Mouse (Mus musculus): ENCODE data around the gene Zmym1.
"Not testable (repeated sequence)": the region's sequence is repeated elsewhere in the genome, so short reads cannot be mapped to it uniquely, and the experiment has no call there.

The Zmym1 gene

DNA sequence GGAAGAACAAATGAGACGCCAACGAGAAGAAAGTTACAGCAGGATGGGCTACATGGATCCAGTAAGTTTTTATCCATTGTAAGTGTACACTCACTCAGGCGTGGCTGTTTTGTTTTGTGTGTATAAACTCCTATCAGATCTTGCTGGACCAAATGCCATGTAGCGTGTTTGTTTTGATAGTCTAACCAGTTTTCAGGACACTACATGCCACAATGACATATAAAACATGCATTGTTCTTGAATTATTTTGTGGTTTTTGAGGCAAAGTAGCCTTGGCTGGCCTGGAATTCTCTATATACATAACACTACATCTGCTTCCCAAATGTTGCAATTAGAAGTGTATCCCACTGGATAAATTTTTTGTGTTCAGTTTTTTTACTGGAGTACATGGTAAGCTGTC lies 34.1 kb downstream of the Zmym1 start:
- no peak for DNase-seq

DNA sequence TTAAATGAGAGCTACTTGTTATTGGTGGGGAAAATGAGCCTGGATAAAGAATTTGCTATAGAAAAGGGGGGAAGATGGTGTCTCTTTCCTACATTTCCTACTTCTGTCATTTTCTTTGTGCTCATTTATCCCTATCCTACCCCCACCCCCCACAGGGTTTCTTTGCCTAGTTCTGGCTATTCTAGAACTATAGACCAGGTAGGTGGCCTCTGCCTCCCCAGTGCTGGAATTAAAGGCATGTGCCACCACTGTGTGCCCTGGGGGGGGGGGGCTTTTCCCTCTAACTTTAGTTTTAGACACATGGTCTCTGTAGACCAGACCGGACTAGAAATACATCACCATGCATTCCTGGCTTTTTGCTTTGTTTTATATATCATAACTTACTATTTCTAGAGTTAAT lies 36.7 kb downstream of the Zmym1 start:
- DNase-seq: no peak

DNA sequence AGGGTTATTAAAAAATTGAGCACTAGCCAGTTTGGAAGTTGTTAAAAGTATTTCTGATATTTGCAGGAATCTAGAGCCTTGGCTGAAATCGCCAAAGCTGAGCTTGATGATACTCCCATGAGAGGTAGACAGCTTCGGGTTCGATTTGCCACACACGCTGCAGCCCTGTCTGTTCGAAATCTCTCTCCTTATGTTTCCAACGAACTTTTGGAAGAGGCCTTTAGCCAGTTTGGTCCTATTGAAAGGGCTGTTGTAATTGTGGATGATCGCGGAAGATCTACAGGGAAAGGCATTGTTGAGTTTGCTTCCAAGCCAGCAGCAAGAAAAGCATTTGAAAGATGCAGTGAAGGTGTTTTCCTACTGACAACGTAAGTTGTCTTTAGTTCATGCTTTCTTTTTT lies 37.8 kb downstream of the Zmym1 start:
- DNase-seq: no peak

DNA sequence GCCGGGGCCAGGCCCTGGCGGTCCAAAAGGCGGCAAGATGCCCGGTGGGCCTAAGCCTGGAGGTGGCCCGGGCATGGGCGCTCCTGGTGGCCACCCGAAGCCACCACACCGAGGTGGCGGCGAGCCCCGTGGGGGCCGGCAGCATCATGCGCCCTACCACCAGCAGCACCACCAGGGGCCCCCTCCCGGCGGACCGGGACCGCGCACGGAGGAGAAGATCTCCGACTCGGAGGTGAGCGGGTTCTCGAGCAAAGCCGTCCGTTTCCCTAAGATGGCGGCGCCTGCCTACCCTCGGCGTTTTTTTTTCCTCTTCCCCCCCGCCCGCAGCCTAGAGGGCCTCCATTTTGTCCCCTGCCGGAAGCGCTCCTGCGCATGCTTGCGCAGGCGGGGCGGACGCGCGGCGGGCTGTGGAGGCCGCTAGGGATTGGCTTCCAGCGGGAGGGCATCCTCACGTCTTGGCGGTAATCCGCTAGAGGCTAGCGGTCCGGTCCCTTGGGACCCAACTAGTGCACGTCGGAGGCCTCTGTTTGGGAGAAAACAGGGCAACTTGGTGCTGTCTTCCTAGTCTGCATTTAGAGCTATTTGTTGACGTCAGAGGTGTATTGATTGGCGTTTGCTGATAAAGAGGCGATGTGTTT lies 38.8 kb downstream of the Zmym1 start:
- peak; percentile 90 to 93 for DNase-seq

DNA sequence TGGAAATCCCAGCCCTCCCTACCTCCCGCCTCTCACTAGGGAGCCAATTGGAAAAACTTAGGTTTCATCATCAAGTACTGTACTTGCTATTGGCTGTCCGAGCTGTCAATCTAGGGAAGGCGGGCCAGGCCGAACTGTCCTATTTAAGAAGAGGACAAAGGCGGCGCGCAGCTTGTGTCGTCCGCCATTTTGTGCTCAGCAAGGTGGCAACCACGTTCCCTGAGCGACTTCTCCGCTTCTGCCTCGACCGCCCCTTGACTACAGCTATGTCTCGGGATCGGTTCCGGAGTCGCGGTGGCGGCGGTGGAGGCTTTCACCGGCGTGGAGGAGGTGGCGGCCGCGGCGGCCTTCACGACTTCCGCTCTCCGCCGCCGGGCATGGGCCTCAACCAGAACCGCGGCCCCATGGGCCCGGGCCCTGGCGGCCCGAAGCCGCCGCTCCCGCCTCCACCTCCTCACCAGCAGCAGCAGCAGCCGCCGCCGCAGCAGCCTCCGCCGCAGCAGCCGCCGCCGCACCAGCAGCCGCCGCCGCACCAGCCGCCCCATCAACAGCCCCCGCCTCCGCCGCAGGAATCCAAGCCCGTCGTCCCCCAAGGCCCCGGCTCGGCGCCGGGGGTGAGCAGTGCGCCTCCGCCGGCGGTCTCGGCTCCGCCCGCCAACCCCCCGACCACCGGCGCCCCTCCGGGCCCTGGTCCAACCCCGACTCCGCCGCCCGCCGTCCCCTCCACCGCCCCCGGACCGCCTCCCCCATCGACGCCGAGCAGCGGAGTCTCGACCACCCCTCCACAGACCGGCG lies 39.6 kb downstream of the Zmym1 start, which contains the start of gene Sfpq:
Gene Sfpq (plus strand): TSS at position 174 of the 795 bp plus-strand sequence.
- DNase-seq: peak; percentile 99

DNA sequence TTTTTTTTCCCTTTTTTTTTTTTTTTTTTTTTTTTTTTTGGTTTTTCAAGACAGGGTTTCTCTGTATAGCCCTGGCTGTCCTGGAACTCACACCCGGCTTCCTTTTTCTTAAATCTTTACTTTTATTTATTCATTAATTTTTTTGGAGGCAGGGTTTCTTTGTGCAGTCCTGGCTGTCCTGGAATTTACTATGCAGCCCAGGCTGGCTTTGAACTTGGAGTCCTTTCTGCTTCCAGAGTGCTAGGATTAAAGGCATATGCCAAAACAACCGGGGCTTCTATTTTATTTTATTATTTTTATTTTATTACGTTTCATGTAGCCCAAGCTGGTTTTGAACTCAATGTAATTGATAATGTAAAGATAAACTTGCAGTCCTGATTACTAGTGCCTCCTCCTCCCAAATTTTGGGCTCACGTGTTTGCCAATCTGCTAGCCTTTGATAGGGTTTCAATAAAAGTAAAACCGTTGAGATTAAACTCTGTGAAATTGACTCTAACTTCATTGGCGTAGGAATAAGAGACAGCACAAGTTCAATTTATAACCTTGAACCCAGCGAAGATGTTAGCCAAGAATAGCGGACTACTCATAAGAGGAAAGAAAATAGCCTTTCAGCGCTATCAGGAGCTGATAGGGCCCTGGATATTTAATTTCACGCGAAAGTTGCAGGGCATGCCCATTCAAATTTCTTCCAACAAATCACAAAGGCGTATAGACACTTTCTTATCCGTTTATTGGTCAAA lies 40.4 kb downstream of the Zmym1 start:
- DNase-seq: no peak

DNA sequence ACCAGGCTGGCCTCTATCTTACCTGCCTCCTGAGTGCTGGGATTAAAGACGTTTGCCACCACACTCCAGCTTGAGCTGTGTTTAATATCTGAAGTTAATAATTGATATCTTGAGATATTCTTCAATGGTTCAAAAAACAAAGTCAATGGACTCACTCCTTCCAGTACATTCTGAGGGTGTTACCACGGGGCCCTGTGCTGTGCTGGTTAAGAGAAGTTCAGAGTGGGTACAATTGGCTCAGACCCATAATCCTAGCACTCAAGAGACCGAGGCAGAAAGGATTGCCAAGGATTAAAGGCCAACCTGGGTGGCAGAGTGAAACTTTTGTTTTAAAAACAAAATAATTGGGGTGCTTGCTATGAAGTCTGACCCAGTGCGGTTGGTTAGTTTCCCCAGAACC lies 44.6 kb downstream of the Zmym1 start:
- no peak for DNase-seq

DNA sequence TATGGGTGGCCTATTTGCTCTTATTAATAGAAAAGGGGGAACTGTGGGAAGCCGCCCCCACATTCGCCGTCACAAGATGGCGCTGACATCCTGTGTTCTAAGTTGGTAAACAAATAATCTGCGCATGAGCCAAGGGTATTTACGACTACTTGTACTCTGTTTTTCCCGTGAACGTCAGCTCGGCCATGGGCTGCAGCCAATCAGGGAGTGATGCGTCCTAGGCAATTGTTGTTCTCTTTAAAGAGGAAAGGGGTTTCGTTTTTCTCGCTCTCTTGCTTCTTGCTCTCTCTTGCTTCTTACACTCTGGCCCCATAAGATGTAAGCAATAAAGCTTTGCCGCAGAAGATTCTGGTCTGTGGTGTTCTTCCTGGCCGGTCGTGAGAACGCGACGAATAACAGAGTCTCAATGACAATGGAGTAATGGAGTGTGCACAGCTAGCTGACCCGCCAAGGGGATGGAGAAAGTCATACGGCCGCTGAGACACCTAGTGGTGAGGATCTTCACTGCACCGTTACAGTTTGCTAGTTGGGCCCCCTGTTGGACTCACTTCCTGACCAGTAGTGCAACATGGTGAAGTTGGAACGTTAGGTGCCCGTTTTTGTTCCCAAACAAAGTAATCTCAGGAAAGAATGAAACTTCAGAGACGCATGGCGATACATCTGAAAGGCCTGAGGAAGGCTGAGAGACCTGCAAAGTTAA lies 45.5 kb downstream of the Zmym1 start:
- peak; percentile 83 to 87 for DNase-seq

DNA sequence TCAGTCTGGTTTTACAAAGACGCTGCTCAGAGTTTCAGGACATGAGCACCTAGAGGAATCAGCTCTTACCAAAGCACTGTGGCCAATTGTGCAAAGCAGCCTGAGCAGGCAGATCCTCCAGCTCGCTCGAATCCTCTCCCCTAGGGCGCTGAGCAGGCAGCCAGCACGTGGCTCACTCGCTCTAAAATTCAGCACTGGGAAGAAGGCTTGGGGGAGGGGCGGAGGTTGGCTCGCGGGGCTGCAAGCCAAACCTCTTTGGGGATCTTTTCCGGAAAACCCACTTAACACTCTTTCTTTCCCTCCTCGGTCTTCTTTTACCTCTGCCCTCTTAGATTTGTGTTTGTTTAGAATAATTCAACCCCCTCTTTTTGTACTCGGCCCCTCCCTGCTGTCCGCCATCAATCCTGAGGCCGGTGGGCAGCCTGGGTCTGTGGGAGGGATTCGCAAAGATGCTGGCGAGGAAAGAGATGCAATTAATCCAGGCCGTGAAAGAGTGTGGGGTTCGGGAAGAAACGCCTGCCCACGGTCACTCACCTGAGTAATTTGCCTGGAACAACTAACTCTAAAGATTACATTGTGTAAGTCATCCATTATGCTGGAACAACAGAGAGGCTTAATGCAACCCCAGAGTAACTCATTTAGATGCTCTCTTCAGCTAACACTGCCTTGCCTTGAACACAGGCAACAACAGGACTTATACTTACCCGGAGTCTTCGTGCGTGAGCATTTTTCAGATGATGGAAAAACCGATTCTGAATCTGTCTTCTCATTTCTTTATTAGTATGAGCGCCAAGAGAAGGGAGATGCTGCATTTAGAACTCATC lies 55.6 kb downstream of the Zmym1 start:
- peak; percentile 11 to 24 for DNase-seq

DNA sequence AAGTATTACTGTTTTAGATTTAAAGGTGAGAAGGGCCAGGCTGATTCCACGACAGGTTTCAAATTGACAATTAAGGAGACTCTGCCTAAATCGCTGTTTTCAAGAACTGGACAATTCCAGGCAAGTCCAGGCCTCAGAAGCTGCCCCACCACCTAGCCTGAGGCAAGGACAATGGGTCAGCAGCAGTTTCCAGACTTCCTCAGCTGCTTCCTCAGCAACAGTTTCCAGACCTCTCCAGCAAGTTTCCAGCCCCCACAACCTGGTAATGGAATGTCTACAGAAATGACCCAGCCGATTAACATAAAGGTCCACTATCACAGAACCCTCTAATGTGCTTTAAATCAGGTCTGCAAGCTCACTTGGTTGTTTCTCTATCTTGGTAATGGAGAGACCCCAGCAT lies 56.6 kb downstream of the Zmym1 start:
- DNase-seq: no peak

DNA sequence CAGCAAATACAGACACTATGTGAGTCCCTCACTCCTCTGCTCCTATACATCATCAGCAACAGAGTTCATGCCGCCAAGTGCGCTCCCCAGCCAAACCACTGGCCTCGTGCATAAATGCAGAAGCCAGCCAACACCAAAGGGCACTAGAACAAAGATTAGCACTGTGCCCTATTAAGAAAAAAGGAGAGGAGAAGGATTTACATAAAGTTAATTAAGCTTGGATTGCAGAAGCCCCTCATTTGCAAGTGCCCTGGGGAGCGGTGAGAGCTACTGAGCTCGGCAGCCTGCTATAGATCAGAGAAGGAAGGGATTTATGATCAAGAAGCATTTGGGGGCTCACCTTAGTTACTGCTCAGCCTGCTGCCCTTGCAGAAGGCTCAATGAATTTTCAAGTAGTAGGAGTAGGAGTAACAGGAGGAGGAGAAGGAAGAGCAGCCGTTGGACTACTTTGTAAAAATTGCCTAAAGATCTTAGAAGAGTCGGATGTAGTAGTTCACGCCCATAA lies 60.3 kb downstream of the Zmym1 start:
- no peak for DNase-seq

DNA sequence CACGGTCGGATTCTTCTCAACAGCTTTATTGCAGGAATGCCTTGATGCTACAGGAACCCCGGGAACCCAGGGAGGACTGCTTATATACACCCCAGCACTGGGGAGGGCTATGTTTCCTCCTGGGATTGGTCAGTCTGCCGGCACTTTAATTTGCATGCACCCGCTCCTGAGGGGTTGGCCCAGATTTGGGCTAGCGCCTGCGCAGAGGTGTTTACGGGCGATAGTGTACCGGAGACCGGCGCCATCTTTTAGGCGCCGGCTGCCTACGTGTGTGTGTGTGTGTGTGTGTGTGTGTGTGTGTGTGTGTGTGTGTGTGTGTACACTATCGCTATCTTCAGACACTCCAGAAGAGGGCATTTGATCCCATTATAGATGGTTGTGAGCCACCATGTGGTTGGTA lies 61.6 kb downstream of the Zmym1 start:
- DNase-seq: not testable (repeated sequence)
